Mouse (Mus musculus) myocyte (in vitro differentiated cells): ENCODE measurements around the gene Olfr1367.

Experiments
- CEBPB ChIP-seq: IDR thresholded peaks from 2 replicates; pipeline ENCODE4 v1.6.1; 2011; ENCODE audit warnings: mild to moderate bottlenecking, moderate library complexity; ENCODE audit not compliant: poor library complexity, insufficient read depth, severe bottlenecking
- MAX ChIP-seq: IDR thresholded peaks from one replicate; pipeline ENCODE4 v1.6.1; 2011; ENCODE audit warnings: low read depth, mild to moderate bottlenecking, control low read depth
- SRF ChIP-seq: IDR thresholded peaks from one replicate; pipeline ENCODE4 v1.6.1; 2011; ENCODE audit warnings: low read depth; ENCODE audit not compliant: control insufficient read depth, insufficient read length

GRCm38 (mm10) chr13:21395623-21396022, 48.9 kb downstream of the Olfr1367 start:
- TF ChIP-seq CEBPB (no peak), MAX (no peak), SRF (no peak)
